Mouse (Mus musculus) cerebellum, postnatal 4 days (tissue): ENCODE measurements at regions not wholly inside any gene's neighbourhood (a gene's known extent, or its start where the extent isn't known, plus 50 kb on each side); places are given as distances from the start of the nearest gene placed in this dataset.
"Not testable (repeated sequence)": the region's sequence is repeated elsewhere in the genome, so short reads cannot be mapped to it uniquely, and the experiment has no call there.

Experiments used
- DNase-seq, 2 experiments: peaks; one replicate each; pipeline ENCODE4 v3.0.0; 2022; ENCODE audit warnings: low spot score in 2 of 2, mixed read lengths in 1 of 2

- DNase-seq, result peak in 1 of 2 experiments; percentile 91
Observed at GRCm38 (mm10) chrX:50602881-50603280, 174.6 kb upstream of the Olfr1324 start.

- peak in 1 of 2 experiments; percentile 56 for DNase-seq
Observed at GRCm38 (mm10) chrX:50602461-50602875, 174.2 kb upstream of the Olfr1324 start.

- peak in 1 of 2 experiments; percentile 85 for DNase-seq
Observed at GRCm38 (mm10) chrX:50600262-50600661, 172.0 kb upstream of the Olfr1324 start.

GRCm38 (mm10) chrX:50599780-50600179, 171.5 kb upstream of the Olfr1324 start:
- peak in 1 of 2 experiments; percentile 75 for DNase-seq

GRCm38 (mm10) chrX:50597626-50598025, 169.3 kb upstream of the Olfr1324 start:
- DNase-seq, result peak in 1 of 2 experiments; percentile 38

- DNase-seq, result peak in 1 of 2 experiments; percentile 70
Observed at GRCm38 (mm10) chrX:50597105-50597504, 168.8 kb upstream of the Olfr1324 start.

GRCm38 (mm10) chrX:50594976-50595375, 166.7 kb upstream of the Olfr1324 start:
- DNase-seq, result peak in 1 of 2 experiments; percentile 46

GRCm38 (mm10) chrX:50591477-50591876, 163.2 kb upstream of the Olfr1324 start:
- DNase-seq, result peak in 1 of 2 experiments; percentile 55

GRCm38 (mm10) chrX:50590673-50591341, 162.5 kb upstream of the Olfr1324 start:
- DNase-seq, result peak in 1 of 2 experiments; percentile 74

GRCm38 (mm10) chrX:50588892-50589291, 160.6 kb upstream of the Olfr1324 start:
- DNase-seq, result no peak

GRCm38 (mm10) chrX:50583741-50584580, 155.7 kb upstream of the Olfr1324 start:
- peak in 1 of 2 experiments; percentile 68 for DNase-seq

GRCm38 (mm10) chrX:50580200-50580599, 151.9 kb upstream of the Olfr1324 start:
- DNase-seq, result peak in 1 of 2 experiments; percentile 66

- DNase-seq, result peak in 1 of 2 experiments; percentile 87
Observed at GRCm38 (mm10) chrX:50576824-50577223, 148.5 kb upstream of the Olfr1324 start.

GRCm38 (mm10) chrX:50572191-50573095, 144.1 kb upstream of the Olfr1324 start:
- DNase-seq, result peak in 1 of 2 experiments; percentile 81

- peak in 1 of 2 experiments; percentile 83 for DNase-seq
Observed at GRCm38 (mm10) chrX:50569087-50569486, 140.8 kb upstream of the Olfr1324 start.

- peak in 1 of 2 experiments; percentile 91 for DNase-seq
Observed at GRCm38 (mm10) chrX:50566345-50566744, 138.0 kb upstream of the Olfr1324 start.

GRCm38 (mm10) chrX:50565031-50565430, 136.7 kb upstream of the Olfr1324 start:
- DNase-seq, result not testable (repeated sequence)

GRCm38 (mm10) chrX:50560915-50561314, 132.6 kb upstream of the Olfr1324 start:
- peak in 1 of 2 experiments; percentile 40 for DNase-seq

- DNase-seq, result peak in 1 of 2 experiments; percentile 56
Observed at GRCm38 (mm10) chrX:50550297-50550696, 122.0 kb upstream of the Olfr1324 start.

GRCm38 (mm10) chrX:50549713-50550112, 121.4 kb upstream of the Olfr1324 start:
- DNase-seq, result peak in 1 of 2 experiments; percentile 79

- DNase-seq, result not testable (repeated sequence)
Observed at GRCm38 (mm10) chrX:50537785-50538159, 109.5 kb upstream of the Olfr1324 start.
